Mouse (Mus musculus) ES-Bruce4 (cell line): ENCODE measurements around the gene Cnot4. TPM values are rescaled to one million over a fixed set of nuclear protein-coding genes. Genes with fewer than 3 reads are reported as not detected.

ENCODE experiments used
- H3K27ac ChIP-seq: 2 replicates; pipeline ENCODE4 v1.5.1; 2012; ENCODE audit warnings: low read length, inconsistent platforms; ENCODE audit not compliant: insufficient read depth
- H3K27me3 ChIP-seq: 2 replicates; pipeline ENCODE4 v1.6.1; 2012; ENCODE audit warnings: mild to moderate bottlenecking, low read length, inconsistent platforms; ENCODE audit not compliant: control insufficient read depth, poor library complexity, insufficient read depth, severe bottlenecking
- H3K36me3 ChIP-seq: 2 replicates; pipeline ENCODE4 v1.6.1; 2012; ENCODE audit warnings: inconsistent platforms, mild to moderate bottlenecking, low read length, moderate library complexity; ENCODE audit not compliant: control insufficient read depth, poor library complexity, insufficient read depth, severe bottlenecking
- H3K4me1 ChIP-seq: one replicate; pipeline ENCODE4 v1.8.1; 2011; ENCODE audit warnings: low read length; ENCODE audit not compliant: control insufficient read depth, insufficient read depth
- H3K4me3 ChIP-seq: 2 replicates; pipeline ENCODE4 v1.5.1; 2011; ENCODE audit warnings: low read depth, mild to moderate bottlenecking, low read length
- H3K9ac ChIP-seq: 2 replicates; pipeline ENCODE4 v1.6.1; 2012; ENCODE audit warnings: low read depth, mild to moderate bottlenecking, inconsistent platforms; ENCODE audit not compliant: poor library complexity, severe bottlenecking
- H3K9me3 ChIP-seq: replicated peaks from 2 replicates; pipeline ENCODE4 v1.6.1; 2012; ENCODE audit warnings: mild to moderate bottlenecking, low read length, inconsistent platforms; ENCODE audit not compliant: control insufficient read depth, poor library complexity, insufficient read depth, severe bottlenecking
- CTCF ChIP-seq: IDR thresholded peaks from one replicate; pipeline ENCODE4 v1.8.1; 2011; ENCODE audit warnings: low read depth, low read length
- EP300 ChIP-seq: IDR thresholded peaks from 2 replicates; pipeline ENCODE4 v1.6.1; 2011; ENCODE audit warnings: low read depth, low read length; ENCODE audit not compliant: insufficient read depth
- POLR2A ChIP-seq: IDR thresholded peaks from one replicate; pipeline ENCODE4 v1.8.1; 2011; ENCODE audit warnings: low read length; ENCODE audit not compliant: insufficient read depth
- polyA plus RNA-seq: library from polyadenylated mRNA; stranded (reverse); fragments of >200 nt; gene quantifications from 2 replicates; pipeline ENCODE4 v1.2.4, GENCODE M21; 2011; ENCODE audit warnings: low read depth; ENCODE audit not compliant: missing spikeins, insufficient read depth, insufficient read length

Gene Cnot4
- polyA plus RNA-seq, 1 experiment, result 49.2 TPM

DNA sequence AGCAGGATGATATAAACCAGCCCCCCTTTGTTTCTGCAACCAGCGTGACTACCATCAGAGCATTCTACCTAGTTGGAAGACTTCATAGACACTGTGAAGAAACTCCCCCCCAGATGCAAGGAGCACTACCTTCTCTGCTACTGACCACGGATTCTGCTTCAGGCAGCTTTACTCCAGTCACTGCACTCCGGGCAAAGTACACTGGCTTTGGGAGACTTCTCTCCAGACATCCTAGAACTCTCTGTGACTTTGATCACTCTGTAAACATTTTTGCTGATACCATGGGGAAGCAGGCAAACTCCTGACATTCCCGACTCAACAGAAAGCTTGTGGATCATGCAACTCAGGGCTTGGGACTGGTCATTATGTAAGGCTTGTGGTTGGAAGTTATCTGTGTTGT, 35.7 kb upstream of the Cnot4 start:
- H3K9me3 ChIP-seq, result no peaks in the 10 kb centered on the region
- TF ChIP-seq EP300 (no peak), CTCF (no peak), POLR2A (no peak)
- H3K4me3 ChIP-seq, result no peak overlapping the region
- no peak overlapping the region for H3K27ac ChIP-seq
- no peaks in the 10 kb centered on the region for H3K4me1 ChIP-seq
- no peaks in the 10 kb centered on the region for H3K36me3 ChIP-seq
- H3K9ac ChIP-seq, result no peak overlapping the region
- no peaks in the 10 kb centered on the region; the same call in 1 of the 2 replicates for H3K27me3 ChIP-seq

DNA sequence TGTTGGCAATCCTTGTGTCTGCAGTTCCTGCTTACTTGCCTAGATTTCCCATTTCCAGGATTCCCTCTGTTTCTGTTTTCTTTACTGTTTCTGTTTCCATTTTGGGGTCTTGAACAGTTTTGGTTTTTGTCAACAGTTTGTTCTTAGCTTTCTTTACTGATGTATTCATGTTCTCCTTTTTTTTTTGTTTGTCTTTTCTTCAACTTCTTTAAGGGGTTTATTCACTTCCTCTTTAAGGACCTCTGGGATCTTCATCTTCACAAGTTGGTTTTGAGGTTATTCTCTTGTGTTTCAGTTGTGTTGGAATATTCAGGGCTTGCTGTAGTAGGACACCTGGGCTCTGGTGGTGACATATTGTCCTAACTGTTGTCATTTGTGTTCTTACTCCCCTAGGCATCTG, 21.0 kb upstream of the Cnot4 start:
- TF ChIP-seq POLR2A (no peak), EP300 (no peak)
- Histone ChIP-seq H3K4me3 (no peak overlapping the region), H3K9ac (no peak overlapping the region), H3K36me3 (no peaks in the 10 kb centered on the region; the same call in 1 of the 2 replicates), H3K27ac (no peak overlapping the region), H3K27me3 (no peaks in the 10 kb centered on the region), H3K4me1 (no peaks in the 10 kb centered on the region), H3K9me3 (peaks cover 12% of the 10 kb centered on the region)

GRCm38 (mm10) chr6:35147726-35148422, 14.3 kb upstream of the Cnot4 start:
- H3K4me1 ChIP-seq, result no peaks in the 10 kb centered on the region
- no peaks in the 10 kb centered on the region for H3K36me3 ChIP-seq
- no peaks in the 10 kb centered on the region for H3K9me3 ChIP-seq
- no peaks in the 10 kb centered on the region; the same call in 1 of the 2 replicates for H3K27me3 ChIP-seq
- no peak overlapping the region for H3K27ac ChIP-seq
- no peak overlapping the region for H3K4me3 ChIP-seq
- TF ChIP-seq CTCF (no peak), EP300 (no peak), POLR2A (no peak)
- H3K9ac ChIP-seq, result no peak overlapping the region

DNA sequence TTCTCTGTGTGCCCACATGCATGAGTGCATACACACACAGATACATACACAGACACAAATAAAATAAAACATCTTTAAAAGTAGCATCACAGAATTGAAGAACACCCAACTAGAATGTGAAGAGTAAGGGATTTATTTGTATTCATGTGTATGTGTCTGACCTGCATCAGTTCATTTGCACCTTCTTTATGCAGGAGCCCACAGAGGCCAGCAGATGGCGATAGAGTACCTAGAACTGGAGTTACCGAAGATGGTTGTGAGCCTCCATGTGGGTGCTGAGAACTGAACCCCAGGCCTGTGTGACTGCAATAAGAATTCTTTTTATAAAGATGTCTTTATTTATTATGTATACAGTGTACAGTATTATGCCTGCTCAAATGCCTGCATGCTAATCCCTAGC, 12.0 kb upstream of the Cnot4 start:
- Histone ChIP-seq H3K9ac (no peak overlapping the region), H3K36me3 (no peaks in the 10 kb centered on the region), H3K4me3 (no peak overlapping the region), H3K27ac (no peak overlapping the region), H3K9me3 (no peaks in the 10 kb centered on the region), H3K4me1 (no peaks in the 10 kb centered on the region), H3K27me3 (no peaks in the 10 kb centered on the region; the same call in 1 of the 2 replicates)
- no peak for TF ChIP-seq CTCF
- no peak for TF ChIP-seq POLR2A
- no peak for TF ChIP-seq EP300

DNA sequence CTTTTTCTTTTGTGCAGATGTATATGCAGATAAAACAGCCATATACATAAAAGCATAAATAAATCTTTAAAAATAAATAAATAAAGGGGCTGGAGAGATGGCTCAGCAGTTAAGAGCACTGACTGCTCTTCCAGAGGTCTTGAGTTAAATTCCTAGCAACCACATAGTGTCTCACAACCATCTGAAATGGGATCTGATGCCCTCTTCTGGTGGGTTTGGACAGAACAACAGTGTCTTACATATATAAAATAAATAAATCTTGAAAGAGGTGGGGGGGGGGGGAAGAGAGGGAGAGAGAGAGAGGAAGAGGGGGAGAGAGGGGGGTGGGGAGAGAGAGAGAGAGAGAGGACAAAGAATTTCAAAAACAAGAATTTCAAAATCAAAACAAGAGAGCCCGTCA, 6.8 kb upstream of the Cnot4 start:
- Histone ChIP-seq H3K36me3 (no peaks in the 10 kb centered on the region), H3K27me3 (no peaks in the 10 kb centered on the region), H3K4me1 (no peaks in the 10 kb centered on the region), H3K9ac (no peak overlapping the region), H3K4me3 (no peak overlapping the region), H3K9me3 (no peaks in the 10 kb centered on the region), H3K27ac (no peak overlapping the region)
- TF ChIP-seq CTCF (no peak), POLR2A (no peak)

GRCm38 (mm10) chr6:35134844-35135243, 1.3 kb upstream of the Cnot4 start:
- no peaks in the 10 kb centered on the region for H3K4me1 ChIP-seq
- H3K27me3 ChIP-seq, result no peaks in the 10 kb centered on the region
- H3K27ac ChIP-seq, result no peak overlapping the region
- H3K4me3 ChIP-seq, result peak overlapping the region; percentile 80
- H3K36me3 ChIP-seq, result no peaks in the 10 kb centered on the region
- no peaks in the 10 kb centered on the region for H3K9me3 ChIP-seq
- H3K9ac ChIP-seq, result peak overlapping the region; percentile 57
- TF ChIP-seq POLR2A, result no peak
- no peak for TF ChIP-seq EP300
- TF ChIP-seq CTCF, result no peak
